Mouse (Mus musculus): Measurements from ENCODE around the gene Foxm1. TPM values are rescaled to one million over a fixed set of nuclear protein-coding genes. Genes with fewer than 3 reads are reported as not detected.

Foxm1 gene
- 1.9 TPM for polyA plus RNA-seq (2017; shearing (Covaris generic))

DNA sequence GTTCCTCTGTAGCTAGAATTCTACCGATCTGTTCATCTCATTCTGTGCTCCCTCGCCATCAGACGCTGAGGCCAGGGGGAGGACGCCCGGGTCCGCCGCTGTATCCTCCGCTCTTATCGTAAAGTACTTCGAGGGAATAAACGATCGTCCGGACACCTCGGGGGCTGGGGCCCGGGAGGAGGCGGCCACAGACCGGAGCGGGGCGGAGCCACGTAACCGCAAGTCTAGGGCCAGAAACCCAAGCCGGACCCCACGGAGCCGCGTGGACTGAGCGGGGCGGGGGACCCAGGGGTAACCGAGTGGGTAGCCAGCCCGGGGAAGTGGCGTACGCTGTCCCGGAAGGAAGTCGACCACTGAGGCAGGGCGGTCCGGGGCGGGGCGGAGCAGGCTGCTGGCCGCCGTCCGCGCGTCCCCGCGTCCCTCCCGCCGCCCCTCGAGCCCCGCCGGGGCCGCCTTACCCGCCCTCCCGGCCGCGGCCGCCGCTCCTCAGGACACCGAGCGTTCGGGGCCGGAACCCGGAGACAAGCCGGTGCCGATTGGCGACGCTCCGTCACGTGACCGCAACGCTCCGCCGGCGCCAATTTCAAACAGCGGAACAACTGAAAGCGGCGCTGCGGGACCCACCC, at the start of gene Foxm1, which contains the start of gene Rhno1:
Gene Foxm1 (plus strand): TSS at position 587 of the 626 bp plus-strand sequence.
Gene Rhno1 (minus strand): TSS at position 531 of the 626 bp plus-strand sequence.

DNA sequence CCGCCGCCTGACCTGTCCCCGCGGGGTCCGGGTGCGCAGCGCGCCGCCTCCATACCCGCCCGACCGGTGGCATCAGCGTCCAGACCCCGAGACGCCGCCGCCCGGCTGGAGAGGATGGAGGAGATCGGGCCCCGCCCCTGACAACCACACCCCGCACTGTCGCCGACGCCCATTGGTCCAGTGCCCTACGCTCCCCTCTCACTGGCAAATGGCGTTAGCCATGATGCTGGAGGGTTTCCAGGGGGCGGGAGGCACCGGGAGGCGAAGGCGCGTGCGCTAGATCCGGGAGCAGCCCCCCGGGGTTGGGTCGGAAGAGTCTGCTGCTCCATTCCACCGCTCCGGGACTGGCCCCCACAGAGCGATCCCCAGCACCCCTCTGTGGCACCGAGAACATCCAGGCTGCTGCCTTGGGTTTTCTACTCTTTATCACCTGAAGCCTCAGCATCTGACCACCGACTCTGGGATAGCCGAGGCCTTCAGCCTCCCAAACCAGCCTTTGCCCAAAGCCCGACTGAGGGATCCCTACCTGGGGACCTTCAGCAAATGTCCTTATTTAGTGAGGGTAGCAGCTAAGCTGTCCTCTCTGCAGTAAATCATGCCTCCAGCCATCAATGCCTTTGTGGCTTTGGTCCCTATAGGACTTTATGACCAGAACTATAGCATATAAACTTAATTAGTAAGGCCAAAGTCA, 6.9 kb upstream of the Foxm1 start, which contains the start of gene Tulp3:
Gene Tulp3 (minus strand): TSS at position 126 of the 691 bp plus-strand sequence.

DNA sequence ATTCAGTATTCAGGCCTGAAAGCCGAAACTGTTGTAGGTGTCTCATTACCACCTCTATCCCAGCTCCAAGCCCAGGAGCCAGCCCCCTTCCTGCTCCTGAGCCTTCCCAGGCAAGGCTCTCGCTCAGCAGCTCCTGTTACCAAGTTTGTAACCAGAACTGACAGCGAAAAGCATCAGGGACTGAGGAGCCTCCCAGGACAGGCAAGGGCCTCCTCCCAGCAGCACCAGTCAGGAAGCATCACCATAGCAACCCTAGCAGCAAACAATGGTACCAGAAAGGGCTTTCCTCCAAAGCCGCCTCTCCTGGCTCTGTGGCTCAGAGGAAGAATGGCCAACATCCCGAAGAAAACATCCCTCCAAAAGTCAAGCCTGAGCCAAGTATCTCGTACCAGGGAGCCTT, 12.4 kb downstream of the Foxm1 start, which contains the start of the genes Tex52 and Gm44596:
Gene Tex52 (plus strand): TSS at position 265 of the 400 bp plus-strand sequence.
Gene Gm44596 (plus strand): TSS at position 312 of the 400 bp plus-strand sequence.

DNA sequence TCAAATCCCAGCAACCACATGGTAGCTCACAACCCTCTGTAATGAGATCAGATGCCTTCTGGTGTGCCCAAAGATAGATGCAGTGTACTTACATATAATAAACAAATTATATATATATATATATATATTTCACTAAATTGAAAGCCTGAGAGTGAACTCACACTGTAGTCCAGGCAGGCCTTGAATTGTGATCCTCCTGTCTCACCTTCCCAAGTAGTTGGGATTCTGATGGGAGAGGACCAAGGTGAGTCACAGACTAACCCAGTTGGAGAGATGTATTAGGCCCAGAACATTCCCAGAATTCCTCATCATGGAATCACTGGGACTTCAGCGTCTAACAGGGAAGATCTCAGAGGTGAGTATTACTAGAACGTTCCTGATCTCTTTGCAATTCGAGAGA, 36.2 kb downstream of the Foxm1 start, which contains the start of gene Nrip2:
Gene Nrip2 (plus strand): TSS at position 301 of the 400 bp plus-strand sequence.

DNA sequence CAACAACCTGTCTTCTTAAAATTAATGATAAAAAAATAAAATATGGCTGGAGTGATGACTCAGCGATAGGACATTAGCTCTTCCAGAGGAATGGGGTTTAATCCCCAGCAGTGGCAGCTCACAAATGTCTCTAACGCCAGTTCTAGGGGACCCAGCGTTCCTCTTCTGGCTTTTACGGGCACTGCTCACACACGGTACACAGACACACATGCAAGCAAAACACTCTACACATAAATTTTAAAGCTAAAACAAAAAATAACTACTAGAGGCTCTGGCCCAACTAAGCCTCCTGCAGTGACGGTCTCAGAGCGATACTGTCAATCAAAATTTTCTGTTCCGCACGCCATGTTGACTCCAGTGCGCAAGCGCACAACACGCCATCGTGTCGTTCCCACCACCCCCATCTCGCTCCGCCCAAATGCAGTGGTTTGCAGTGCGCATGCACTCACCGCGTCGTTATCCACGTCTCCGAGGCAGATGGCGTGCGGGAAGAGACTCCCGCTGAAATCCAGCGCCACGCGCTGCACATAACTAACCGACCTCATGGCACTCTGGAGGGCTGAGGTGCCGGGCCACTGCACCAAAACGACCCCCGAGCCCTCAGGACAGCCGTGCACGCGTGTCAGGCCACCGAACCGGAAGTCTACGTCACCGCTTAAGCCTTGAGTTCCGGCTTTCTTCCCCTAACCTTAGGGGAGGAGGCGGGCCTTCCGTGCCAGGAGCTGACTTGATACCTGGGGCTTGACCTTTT, 61.7 kb downstream of the Foxm1 start, which contains the start of gene Itfg2:
Gene Itfg2 (minus strand): TSS at position 663 of the 751 bp plus-strand sequence.

Other genes with a start within 250 kb of the Foxm1 start
- 1.3 TPM for gene Tspan9, start 219.4 kb upstream of the Foxm1 start, polyA plus RNA-seq (2017; shearing (Covaris generic))
- not detected for gene Tead4, start 62.1 kb upstream of the Foxm1 start, polyA plus RNA-seq (2017; shearing (Covaris generic))
- 1.2 TPM for gene Tulp3, start 7.1 kb upstream of the Foxm1 start, polyA plus RNA-seq (2017; shearing (Covaris generic))
- 55.1 TPM for gene Rhno1, start 56 bp upstream of the Foxm1 start, polyA plus RNA-seq (2017; shearing (Covaris generic))
- not detected for gene Tex52, start 12.5 kb downstream of the Foxm1 start, polyA plus RNA-seq (2017; shearing (Covaris generic))
- gene Gm44596, start 12.5 kb downstream of the Foxm1 start, polyA plus RNA-seq (2017; shearing (Covaris generic)): not detected
- 1.1 TPM for gene Nrip2, start 36.3 kb downstream of the Foxm1 start, polyA plus RNA-seq (2017; shearing (Covaris generic))
- gene Itfg2, start 62.0 kb downstream of the Foxm1 start, polyA plus RNA-seq (2017; shearing (Covaris generic)): 33.4 TPM
- gene Fkbp4, start 75.7 kb downstream of the Foxm1 start, polyA plus RNA-seq (2017; shearing (Covaris generic)): 64.6 TPM
- gene Pzp, start 163.8 kb downstream of the Foxm1 start, polyA plus RNA-seq (2017; shearing (Covaris generic)): 0.29 TPM
- 0.18 TPM for gene A2ml1, start 218.6 kb downstream of the Foxm1 start, polyA plus RNA-seq (2017; shearing (Covaris generic))